Mouse (Mus musculus): ENCODE results near the gene Cacna2d2.

Gene Cacna2d2

DNA sequence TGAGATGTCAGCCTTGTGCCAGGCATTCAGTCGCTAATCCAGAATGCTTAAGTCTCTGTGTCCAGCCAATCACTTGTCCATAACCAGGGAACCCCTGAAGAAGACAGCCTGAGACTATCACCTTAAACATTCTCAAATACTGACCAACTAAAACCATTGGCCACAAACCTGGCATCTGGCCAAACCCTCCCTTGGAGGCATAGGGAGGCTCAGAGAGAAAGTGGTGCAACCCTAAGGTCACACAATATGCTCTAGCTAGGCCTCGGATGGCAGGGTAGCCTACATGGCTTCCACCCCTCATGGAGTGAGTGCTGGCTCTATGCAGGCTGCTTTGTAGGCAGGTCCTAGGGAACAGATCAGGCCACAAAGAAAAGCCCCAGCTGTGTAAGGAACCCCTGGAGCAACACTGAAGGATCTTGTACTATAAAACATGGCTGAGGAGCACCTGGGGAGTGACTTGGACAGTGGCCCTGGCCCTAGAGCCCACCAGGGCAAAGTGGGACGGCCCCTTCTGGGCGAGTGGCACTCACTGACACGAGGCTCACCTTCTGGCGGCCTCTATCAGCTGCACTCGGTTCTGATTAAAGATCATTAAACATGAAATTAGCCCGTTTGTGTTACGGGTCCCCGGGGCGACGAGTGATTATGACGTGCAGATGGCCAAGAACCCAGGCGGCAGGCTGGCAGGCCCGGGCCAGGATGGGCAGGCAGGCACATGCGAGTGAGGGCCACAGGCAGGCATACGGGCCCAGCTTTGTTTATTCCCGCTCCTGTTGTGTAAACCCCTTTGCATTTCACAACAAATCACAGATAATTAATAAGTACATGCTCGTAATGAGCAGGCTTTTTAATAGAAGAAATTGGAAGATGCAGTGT is 105.5 kb downstream of the Cacna2d2 start:
- DNase-seq, result no peak

DNA sequence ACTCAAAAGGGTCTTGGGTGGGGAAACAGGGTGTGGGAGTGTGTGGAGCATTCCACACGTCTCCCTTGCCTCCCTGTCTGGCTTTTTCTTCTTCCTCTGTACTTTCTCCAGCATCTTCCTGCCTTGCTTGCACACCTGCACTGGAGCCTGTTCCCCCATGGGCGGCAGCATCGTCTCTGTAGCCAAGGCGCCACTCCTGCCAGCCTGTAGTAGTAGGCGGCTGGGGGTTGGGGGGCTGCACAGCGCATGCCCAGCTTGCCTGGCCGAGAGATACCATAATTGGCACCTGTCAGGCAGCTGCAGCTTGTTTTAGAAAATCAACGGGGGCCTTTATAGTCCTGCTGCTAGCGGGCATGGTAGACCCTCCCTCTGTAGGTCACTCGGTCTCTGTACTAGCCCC is 108.9 kb downstream of the Cacna2d2 start:
- no peak for DNase-seq

DNA sequence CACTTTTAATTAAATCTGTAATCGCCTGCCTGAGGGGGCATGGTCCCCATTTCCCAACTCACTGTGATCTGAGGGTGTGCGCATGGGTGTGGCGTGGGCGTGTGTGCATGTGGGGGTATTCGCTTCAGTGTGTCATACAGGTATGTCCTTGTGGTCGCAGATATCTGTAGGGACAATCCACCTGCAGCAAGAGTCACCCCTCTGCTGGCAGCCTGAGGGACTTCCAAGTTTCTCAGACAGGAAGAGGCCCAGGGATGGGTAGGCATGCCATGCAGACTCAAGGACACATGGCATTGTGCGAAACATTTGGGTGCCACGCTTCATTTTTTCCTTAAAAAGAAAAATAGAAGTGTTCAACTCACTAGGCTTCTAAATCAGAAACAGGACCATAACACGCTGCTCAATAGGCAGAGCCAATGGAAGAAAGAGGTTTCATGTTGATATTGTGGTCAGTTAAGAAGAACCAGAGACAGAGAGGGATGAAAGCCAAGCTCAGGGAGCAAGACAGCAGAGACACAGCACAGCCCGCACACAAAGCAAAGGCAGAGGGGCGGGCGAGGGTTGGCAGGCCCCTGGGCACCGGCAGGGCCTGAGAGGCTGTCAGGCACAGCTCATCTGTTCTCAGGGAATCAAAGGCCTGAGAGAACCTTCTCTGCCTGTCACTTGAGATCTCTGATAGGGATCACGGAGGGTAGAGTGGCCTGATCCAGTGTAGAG is 111.1 kb downstream of the Cacna2d2 start:
- DNase-seq, result no peak

DNA sequence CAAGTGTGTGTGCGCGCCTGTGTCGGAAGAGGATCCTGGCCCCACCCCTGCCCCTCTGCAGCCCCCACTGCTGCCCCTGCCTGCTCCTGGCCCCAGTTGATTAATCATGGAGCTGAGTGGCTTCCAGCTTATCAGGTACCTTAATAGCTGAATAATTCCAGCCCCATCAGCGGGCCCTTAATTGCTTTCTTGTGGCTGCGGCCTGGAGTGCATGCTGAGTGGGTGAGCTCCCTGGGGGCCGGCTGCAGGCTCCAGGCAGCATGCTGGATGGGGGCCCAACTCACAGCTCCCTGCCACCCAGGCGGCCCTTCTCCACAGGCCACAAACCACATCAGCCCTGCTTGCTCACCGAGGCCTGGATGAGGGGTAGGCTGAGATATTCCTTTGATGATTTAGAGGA is 112.0 kb downstream of the Cacna2d2 start:
- DNase-seq, result no peak

DNA sequence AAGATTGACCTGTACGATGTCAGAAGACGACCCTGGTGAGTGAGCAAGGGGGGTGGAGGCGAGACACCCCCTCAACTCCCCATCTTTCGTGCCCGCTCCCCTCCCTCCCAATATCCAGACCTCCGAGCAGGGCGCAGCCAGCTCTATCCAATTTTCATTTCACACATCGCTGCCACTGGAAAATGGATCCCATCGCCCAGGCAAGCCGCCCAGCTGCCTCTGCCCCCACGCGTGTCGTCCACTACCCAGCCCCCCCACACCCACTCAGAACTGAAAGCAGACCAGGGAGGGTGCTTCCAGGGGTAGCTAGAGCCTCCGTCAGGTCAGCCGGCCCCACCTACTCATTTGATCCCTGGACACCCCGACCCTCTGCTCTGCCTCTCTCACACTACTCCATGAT is 112.9 kb downstream of the Cacna2d2 start:
- DNase-seq, result no peak

DNA sequence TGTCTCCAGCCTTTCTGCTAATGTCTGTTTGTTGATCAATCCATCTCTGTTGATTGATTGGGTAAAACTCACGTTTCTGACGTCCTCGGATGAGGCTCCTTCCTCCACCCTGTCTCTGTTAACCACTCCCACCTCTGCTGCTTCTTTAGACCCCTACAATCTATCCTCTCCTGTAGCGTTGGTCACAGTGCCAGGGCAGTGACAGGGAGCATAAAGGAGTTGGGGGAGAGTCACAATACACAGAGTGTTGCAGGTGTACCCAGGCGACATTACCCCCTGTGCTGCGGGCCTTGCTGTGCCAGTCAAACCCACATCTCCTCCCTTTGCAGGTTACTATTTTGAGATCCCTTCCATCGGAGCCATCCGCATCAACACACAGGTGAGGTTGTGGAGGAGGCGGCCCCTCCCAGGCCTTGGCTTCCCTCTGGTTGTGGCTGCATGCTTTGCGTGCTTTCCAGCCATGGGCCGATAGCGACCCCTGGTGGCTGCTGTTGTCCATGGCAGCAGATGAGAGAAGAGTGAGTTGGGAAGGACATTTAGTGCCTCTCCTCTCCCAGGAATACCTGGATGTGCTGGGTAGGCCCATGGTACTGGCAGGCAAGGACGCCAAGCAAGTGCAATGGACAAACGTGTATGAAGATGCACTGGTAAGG is 115.0 kb downstream of the Cacna2d2 start:
- DNase-seq, result peak; percentile 82 to 87

DNA sequence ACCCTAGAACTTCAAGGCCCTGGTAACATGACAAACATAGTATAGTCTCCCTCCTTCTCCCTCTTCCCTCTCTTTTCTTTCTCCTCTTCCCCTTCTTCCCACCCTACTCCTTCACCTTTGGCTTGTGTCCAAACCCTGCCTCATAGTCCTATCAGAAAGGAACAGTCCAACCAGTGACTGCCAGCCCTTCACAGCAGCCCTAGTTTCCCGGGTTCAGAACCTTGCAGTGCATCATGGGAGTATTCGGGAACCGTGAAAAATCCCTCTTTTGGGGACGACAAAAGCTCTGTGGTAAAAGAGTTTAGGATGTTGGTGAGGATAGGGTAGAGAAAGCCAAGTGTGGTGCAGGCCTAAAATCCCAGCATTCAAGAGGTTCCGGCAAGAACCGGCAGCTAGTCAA is 120.9 kb downstream of the Cacna2d2 start:
- no peak for DNase-seq

DNA sequence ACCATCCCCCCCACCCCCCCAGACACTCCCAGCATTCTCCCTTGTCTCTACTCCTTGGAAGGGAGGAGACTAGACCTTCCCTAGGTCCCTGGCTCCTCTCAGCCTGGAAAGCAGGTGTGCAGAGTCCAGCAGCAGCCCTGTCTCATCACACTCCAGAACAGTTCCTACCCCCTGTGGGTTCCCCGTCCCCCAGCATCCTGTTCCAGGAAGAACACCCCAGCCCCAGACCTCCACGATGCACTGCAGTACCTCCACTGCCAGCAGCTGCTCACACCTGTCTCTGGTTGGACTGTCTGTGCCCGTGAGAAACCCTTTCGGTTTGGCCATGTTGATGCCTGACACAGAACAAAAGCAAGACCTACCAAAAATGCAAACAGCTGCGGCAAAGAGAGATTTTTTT is 121.8 kb downstream of the Cacna2d2 start:
- DNase-seq, result no peak

DNA sequence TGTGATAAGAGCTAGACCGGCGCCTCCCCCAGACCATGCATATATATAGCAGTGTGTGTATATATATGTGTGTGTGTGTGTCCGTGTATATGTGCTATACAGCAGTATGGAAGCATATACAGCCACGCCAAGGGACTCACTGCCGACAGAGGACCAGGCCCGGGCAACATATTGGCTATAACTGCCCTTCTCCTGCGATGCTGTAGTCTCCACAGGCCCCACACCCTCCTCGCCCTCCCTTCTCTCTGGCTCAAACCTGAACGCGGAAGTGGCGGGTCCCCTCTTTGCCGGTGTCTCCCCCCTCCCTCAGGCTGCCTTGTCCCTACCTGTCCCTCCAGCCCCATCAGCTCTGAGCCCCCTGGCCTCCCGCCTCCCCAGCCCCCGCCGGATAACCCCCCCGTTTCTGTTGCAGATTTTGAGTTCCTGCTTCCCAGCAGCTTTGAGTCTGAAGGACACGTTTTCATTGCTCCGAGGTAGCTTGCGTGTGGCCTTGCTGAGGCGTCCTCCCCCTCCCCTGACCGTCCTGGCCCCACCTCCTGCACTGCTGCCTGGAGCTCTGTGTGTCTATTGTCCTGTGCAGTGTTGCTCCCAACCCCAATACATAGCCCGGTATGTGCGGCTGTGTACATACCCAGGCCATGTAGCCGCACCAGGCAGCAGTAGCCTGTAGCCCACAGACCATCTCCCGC is 122.4 kb downstream of the Cacna2d2 start:
- no peak for DNase-seq

DNA sequence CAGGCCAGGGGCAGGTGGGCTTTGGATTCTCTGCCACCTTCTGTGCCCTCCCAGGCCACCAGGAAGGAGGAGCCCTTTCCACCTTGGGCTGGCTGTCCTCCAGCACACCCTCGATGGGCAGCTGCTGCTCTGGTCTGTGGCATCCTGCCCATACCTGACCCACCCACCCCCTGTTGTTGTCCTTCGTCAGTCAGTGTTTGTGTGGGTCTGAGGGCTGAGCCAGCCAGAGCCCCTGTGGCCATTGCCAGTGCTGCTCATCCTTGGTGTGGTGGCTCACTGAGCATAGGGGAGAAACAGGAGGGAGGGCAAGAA is 122.9 kb downstream of the Cacna2d2 start:
- DNase-seq, result no peak

DNA sequence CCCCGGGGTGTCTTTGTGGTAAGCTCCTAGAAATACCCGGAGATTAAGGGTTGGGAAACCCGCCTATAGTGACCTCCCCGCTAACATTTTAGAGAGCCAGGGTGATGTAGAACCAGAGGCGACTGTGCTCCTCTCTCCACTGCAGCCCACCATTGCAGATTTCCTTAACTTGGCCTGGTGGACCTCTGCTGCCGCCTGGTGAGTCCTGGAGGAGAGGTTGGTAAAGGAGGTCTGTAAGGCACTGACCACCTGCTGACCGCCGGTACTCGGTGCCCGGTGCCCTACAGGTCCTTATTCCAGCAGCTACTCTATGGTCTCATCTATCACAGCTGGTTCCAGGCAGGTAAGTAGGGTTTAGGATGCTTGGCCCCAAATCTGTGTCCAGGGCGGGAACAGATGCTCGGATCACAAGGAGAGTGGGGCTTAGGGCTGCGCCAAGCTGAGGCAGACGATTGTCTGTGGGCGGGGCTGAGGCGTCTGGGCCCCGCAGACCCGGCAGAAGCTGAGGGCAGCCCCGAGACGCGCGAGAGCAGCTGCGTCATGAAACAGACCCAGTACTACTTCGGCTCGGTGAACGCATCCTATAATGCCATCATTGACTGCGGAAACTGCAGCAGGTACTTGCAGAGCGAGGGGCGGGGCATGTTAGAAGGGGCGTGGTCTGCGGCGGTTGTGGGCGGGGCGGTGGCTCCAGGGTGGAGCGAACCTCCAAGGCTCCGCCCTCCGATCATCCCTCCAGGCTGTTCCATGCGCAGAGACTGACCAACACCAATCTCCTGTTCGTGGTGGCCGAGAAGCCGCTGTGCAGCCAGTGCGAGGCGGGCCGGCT is 127.0 kb downstream of the Cacna2d2 start:
- peak; percentile 85 to 86 for DNase-seq

DNA sequence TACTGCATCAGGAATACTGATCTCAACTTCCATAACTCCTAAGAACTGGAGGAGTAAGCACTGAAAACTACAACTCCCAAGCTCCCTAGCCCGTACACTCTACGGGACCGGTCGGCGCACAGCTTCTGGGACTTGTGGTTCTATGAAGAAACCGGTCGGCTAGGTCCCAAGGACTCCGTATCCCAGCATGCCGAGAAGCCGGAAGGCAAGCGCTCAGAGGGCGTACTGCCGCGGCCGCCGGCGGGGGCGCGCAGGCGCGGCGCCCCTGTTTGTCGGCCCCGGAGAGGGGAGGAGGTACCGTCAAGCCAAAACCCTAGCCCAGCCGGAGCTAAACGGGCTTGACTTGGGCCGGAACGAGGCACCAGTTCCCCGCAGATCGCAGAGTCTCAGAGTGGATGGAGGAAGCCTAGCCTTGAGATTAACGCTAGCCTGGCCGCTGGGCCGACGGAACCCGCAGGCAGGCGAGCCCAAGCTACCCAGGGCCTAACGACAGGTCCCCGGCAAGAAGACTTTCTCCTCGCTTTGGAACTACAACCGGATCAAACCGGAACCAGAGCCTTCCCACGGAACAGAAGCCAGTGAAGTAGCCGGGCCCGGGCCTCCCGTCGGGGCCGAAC is 134.5 kb downstream of the Cacna2d2 start, which contains the start of gene Tmem115:
Tmem115 (plus strand) TSS at position 155 of the 617 bp plus-strand sequence.
- peak; percentile 92 to 98 for DNase-seq

DNA sequence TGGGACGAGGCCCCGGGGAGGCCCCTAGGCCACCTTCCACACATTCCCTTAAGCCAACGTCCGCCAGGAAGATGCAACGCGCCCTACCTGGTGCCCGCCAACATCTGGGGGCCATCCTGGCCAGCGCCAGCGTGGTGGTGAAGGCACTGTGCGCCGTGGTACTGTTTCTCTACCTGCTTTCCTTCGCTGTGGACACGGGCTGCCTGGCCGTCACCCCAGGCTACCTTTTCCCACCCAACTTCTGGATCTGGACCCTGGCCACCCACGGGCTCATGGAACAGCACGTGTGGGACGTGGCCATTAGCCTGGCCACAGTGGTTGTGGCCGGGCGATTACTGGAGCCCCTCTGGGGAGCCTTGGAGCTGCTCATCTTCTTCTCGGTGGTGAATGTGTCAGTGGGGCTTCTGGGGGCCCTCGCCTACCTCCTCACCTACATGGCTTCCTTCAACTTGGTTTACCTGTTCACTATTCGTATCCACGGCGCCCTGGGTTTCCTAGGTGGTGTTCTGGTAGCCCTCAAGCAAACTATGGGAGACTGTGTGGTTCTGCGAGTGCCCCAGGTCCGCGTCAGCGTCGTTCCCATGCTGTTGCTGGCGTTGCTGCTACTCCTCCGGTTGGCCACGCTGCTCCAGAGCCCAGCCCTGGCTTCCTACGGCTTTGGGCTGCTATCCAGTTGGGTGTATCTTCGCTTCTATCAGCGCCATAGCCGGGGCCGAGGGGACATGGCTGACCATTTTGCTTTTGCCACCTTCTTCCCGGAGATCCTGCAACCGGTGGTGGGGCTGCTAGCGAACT is 135.2 kb downstream of the Cacna2d2 start:
- peak; percentile 24 to 59 for DNase-seq

DNA sequence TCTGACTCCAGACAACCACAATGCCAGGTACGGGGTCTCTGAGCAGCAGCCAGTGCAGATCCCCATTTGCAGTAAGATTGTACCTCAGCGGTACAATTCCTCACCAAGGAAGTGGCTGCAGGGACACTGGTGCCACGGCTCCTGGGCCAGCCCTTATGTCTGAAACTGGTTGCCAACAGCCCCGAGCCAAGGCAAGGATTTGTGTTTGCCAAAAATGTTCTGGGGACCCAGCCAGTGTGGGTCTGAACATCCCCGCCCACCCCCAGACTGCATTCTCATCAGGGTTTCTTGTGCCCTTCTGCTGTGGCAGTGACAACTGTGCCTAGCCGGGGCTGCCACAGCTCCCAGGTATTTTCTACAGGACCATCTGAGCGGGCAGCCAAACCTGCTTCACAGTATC is 138.8 kb downstream of the Cacna2d2 start:
- DNase-seq, result no peak

DNA sequence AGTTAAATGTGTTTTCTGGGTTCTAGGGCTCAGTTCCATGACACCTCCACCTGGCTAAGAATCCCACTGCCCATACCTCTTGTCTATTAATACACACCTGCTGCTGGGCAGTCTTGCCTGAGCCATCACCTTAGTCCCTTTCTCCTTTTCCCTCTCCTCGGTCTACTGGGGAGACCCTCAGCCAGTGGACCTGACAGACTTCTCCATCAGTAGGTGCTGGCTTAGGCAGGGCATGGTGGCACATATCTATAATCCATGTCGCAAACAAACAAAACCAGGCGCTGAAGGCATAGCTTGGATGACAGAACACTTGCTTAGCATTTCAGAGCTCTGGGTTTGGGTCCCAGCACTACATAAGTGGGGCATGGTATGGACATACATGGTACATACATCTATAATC is 139.3 kb downstream of the Cacna2d2 start:
- no peak for DNase-seq

DNA sequence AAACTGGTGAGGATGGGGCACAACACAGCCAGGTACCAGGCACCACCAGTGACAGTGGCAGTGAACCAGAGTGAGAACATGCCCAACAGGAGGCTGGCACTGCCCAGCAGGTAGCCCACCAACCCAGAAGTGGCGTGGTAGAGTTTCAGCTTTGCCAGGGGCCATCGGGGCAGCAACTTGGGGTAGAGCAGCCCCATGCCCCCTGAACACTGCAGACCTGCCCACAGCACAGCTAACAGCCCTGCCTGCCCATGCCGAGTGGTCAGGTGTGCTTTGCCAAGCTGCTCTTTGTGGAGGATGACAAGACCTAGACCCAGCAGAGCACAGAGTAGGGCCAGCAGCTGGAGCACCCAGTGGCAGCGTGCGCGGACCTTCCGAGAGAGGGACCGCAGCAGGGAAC is 140.5 kb downstream of the Cacna2d2 start:
- no peak for DNase-seq

DNA sequence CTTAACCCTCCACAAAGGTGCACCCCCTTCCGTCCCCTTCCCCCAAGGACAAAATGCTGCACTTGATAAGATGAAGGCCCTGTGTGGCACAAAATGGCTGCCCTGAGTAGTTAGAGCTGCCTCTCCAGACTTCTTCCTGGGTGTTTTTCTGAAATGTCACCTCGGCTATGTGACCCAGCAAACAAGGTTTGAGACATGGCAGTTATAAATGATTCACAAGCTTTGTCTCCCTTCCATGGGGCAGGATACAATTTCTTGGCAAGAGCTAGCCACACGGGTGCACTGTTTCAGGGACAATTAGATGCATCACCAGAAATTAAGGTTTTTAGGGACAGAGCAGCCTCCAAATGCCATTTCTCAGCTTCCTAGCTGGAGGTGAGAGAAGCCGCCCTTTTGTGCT is 141.0 kb downstream of the Cacna2d2 start:
- DNase-seq, result no peak

DNA sequence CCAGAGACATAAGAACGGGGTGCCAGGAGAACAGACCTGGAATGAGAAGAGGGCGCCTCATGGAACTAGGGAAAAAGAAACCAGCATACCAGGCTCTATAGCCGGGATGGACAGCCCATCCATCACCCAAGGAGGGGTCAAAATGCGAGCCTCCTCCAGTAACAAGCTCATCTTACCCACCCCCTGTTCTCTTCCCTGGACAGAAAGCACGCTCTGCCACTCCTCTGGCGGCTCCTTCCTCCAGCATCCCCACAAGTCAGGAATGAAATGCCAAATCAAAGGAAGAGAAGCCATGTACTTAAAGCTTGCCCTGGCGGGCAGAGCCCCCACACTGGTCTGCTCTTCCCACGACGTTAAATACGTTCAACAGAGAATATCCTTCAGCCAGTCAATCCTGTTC is 141.6 kb downstream of the Cacna2d2 start:
- no peak for DNase-seq

DNA sequence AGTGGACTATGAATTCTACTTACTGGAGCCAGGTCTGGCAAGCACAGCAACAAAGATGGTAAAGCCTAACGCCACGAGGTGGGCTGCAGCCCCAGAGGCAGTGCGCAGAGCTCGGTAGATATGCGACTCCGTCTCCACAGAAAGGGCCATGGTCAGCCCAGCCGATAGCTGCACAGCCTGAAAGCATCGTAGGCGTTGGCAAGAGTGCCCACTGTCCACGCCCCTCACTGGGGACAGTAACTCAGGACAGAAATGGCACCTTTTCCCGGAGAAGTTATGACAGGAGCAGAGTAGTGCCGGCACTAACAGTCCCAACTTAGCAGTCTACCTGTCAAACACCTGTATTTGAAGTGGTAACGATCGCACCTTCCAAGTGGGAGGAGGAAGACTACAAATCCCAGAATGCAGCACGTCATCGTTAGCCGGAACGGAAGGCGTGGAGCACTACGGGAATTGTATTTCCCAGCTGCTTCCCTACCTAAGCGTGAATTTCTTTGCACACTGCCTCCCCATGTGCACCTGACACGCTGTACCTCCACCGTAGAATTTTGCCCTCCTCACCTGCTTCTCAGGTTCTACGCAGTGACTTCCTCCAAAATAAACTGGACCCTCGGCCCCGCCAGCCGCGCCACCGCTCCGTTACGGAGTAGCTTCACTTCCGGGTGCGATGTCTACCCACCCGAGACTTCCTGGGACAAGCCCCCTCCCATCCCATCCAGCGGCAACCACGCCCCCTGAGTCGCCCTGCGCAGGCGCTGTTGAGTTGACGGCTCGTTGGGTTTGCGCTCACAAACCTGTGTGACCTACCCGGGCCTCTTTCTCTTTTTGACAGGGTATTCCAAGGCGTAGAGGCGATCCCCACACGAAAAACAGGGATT is 142.3 kb downstream of the Cacna2d2 start, which contains the start of the genes Cyb561d2 and Nprl2:
Cyb561d2 (minus strand) TSS at position 720 of the 878 bp plus-strand sequence.
Nprl2 (plus strand) TSS at position 753 of the 878 bp plus-strand sequence.
- peak; percentile 94 to 96 for DNase-seq

DNA sequence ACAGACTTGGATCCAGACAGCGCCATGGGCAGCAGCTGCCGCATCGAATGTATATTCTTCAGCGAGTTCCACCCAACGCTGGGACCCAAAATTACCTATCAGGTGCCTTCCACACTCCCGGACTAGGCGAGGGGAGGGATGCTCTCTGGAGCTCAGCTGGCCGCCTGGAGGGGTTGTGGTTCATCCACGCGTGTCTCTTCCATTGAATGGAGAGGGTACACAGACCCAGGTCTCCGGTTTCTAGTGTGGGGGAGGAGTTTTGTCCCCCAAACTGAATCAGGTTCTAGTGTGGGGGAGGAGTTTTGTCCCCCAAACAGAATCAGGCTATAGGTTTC is 142.9 kb downstream of the Cacna2d2 start:
- no peak for DNase-seq

All from kidney, postnatal 25 days (tissue).